Mouse (Mus musculus): ENCODE measurements around the gene Prex1.

Prex1 gene

GRCm38 (mm10) chr2:166661498-166661897 lies 52.1 kb downstream of the Prex1 start:
- ChIA-PET POLR2A (interaction anchor here in 1 of 4 experiments (0.5 to 0.7 kb wide), 2 partner anchors 42 to 1516 kb away, joined by 3 to 5 read pairs; no protein-coding TSS in a partner anchor), CTCF (no interaction called here)

DNA sequence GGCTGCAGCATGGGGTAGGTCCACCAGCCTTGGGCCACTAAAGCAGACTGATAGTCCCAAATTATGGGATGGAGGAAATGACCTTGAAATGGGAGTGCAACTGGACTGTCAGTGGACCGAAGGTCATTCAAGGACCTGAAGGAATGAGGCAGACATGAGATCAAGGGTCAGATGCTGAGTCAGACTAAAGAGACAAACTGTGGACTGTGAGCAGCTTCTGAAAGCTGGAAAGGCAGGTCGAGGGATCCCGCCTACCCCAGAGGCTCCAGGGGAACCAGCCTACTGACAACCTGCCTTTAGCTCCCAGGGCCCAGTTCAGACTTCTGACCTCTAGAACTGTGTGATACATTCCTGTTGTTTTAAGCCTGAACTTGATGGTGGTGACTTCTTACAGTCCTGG lies 55.3 kb downstream of the Prex1 start:
- ChIA-PET POLR2A (no interaction called here), CTCF (interaction anchor here in 1 of 4 experiments (0.6 kb wide), 1 partner anchor 130 kb away, joined by 5 read pairs; no protein-coding TSS in a partner anchor)

DNA sequence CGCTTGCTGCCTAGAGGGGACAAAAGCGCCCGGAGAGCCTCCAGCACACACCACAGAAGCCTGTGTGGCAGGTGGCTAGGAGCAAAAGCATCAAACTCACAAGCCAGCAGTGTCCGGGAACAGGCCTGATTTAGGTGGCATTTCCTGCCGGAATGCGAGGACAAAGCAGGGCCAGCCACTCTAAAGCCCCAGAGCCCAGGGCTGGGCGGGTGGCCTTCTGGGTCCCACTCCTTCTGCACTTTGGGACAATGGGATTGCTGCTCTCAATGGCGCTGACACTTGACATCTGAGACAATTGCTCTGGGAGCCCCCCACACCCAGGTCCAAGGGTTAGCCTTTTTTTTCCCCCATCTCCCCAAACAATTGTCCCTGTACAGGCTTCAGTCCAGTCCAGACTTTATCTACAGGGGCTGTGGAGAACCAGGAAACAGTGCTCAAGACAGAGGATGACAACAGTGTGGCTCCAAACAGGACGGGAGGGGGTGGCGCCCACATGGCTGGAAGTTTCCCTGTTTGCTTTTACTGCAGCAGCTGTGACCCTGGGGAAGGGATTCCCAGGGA lies 56.1 kb downstream of the Prex1 start:
- POLR2A ChIA-PET: interaction anchor here in 2 of 4 experiments (0.6 to 1.5 kb wide), 3 partner anchors 10 to 55 kb away, joined by 3 to 4 read pairs (median 4); no protein-coding TSS in a partner anchor
- CTCF ChIA-PET: interaction anchor here in 3 of 4 experiments (0.5 to 1.2 kb wide), 5 partner anchors 12 to 783 kb away, joined by 3 to 5 read pairs (median 3); no protein-coding TSS in a partner anchor

GRCm38 (mm10) chr2:166656630-166657029 lies 57.0 kb downstream of the Prex1 start:
- ChIA-PET POLR2A (interaction anchor here in 3 of 4 experiments (0.6 to 2.3 kb wide), 10 partner anchors 11 to 596 kb away, joined by 3 to 6 read pairs (median 4); partner anchors contain the start of gene Prex1 (in 1 of the 3)), CTCF (interaction anchor here in 3 of 4 experiments (0.5 to 1.2 kb wide), 4 partner anchors 13 to 81 kb away, joined by 3 to 16 read pairs (median 8); no protein-coding TSS in a partner anchor)

GRCm38 (mm10) chr2:166655727-166656520 lies 57.7 kb downstream of the Prex1 start:
- POLR2A ChIA-PET: interaction anchor here in 3 of 4 experiments (0.7 to 2.3 kb wide), 11 partner anchors 12 to 597 kb away, joined by 3 to 6 read pairs (median 4); partner anchors contain the start of gene Prex1 (in 1 of the 3)
- CTCF ChIA-PET: interaction anchor here in 3 of 4 experiments (0.5 to 1.2 kb wide), 5 partner anchors 13 to 126 kb away, joined by 3 to 16 read pairs (median 4); no protein-coding TSS in a partner anchor

- ChIA-PET POLR2A (interaction anchor here in 2 of 4 experiments (0.6 to 2.3 kb wide), 3 partner anchors 19 to 166 kb away, joined by 3 to 6 read pairs (median 5); partner anchors contain the start of gene Prex1 (in 1 of the 2)), CTCF (no interaction called here)
These were observed 58.3 kb downstream of the Prex1 start for GRCm38 (mm10) chr2:166655308-166655707.

DNA sequence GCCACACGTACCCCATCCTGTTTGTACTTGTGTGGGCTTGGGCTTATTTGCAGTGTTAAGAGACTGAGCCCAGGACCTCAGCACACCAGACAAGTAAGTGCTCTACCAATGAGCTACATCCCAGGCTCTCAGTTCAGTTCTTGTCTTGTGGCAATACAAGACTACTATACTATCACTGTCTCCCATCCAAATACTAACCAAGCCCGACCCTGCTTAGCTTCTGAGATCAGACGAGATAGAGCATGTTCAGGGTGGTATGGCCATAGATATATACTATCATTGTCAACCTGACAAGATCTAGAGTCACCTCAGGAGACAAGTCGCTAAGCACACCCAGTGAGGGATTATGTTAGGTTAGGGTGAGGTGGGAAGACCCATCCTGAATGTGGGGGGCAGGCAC lies 58.8 kb downstream of the Prex1 start:
- ChIA-PET POLR2A (interaction anchor here in 1 of 4 experiments (0.6 to 2.3 kb wide), 4 partner anchors 15 to 166 kb away, joined by 3 to 6 read pairs (median 4); partner anchors contain the start of gene Prex1), CTCF (interaction anchor here in 2 of 4 experiments (0.6 to 0.7 kb wide), 2 partner anchors 25 to 38 kb away, joined by 3 read pairs; no protein-coding TSS in a partner anchor)

DNA sequence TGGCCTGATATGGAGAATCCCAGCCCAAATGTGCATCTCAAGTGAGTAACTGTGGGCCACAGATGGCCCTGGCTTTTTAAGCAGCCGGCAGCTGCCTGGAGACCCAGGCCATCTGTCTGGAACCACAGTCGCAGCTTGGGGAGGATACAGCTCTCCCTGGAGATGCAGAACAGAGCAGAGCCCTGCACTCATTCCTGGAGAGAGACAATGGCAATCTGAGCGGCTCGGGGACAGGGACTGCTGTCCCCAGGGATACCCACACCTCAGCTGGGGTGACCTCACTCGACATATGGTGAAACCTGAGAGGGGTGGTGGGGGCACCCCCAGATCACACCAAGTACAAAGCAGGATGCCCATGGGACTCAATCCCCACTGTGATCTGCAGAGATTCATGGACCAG lies 60.1 kb downstream of the Prex1 start:
- CTCF ChIA-PET: interaction anchor here in 1 of 4 experiments (0.6 kb wide), 1 partner anchor 476 kb away, joined by 3 read pairs; no protein-coding TSS in a partner anchor

DNA sequence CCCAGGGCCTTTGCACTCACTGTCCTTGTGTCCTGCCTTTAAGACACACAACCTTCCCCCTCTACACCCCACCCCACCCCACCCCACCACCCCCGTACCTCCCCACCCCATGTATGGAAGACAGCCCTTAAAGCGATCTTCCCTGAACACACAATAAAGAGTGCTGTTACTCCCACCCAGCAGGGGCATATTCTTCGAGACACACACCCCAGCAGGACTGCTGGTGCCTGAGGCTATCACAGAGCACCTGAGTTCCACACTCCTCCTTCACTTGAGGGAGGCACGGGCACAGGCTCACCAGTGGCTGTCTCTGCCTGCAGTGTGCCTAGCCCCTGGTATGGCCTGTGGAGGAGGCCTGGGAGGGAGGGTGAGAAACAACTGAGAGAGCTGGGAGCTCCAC lies 61.0 kb downstream of the Prex1 start:
- ChIA-PET CTCF (interaction anchor here in 1 of 4 experiments (0.6 kb wide), 1 partner anchor 477 kb away, joined by 3 read pairs; no protein-coding TSS in a partner anchor), POLR2A (interaction anchor here in 2 of 4 experiments (0.6 to 1.2 kb wide), 4 partner anchors 14 to 287 kb away, joined by 3 to 4 read pairs (median 3); no protein-coding TSS in a partner anchor)

More for the DNA sequence above, 60.1 kb downstream of the Prex1 start:
- POLR2A ChIA-PET: interaction anchor here in 2 of 4 experiments (1.2 kb wide), 2 partner anchors 15 to 93 kb away, joined by 3 read pairs; no protein-coding TSS in a partner anchor

- ChIA-PET CTCF (no interaction called here), POLR2A (interaction anchor here in 2 of 4 experiments (0.5 to 1.4 kb wide), 2 partner anchors 9 to 155 kb away, joined by 3 to 8 read pairs; no protein-coding TSS in a partner anchor)
These were observed 62.2 kb downstream of the Prex1 start for GRCm38 (mm10) chr2:166651317-166652030.

DNA sequence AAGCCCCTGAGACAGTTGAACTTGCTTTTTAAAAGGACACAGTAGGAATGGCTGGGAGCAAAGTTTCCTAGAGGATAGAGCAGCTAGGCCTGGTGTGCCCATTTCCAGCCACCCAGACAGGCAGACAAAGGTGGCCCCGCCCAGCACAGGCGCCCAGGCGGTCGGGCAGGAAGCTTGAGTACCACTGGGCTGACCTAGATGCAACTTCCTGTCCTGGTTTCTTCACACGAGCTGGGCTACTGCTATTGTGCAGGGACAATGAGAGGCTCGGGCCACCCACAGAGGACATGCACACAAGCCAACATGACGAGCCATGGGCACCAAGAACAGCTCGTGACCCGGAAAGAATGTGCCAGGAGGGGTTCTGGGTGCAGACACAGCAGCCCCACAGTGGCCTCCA lies 63.2 kb downstream of the Prex1 start:
- POLR2A ChIA-PET: interaction anchor here in 1 of 4 experiments (1.4 kb wide), 1 partner anchor 8 kb away, joined by 3 read pairs; no protein-coding TSS in a partner anchor
- CTCF ChIA-PET: interaction anchor here in 1 of 4 experiments (0.6 kb wide), 1 partner anchor 882 kb away, joined by 3 read pairs; no protein-coding TSS in a partner anchor

GRCm38 (mm10) chr2:166647242-166647641 lies 66.4 kb downstream of the Prex1 start:
- CTCF ChIA-PET: interaction anchor here in 1 of 4 experiments (1.0 kb wide), 1 partner anchor 133 kb away, joined by 3 read pairs; no protein-coding TSS in a partner anchor
- POLR2A ChIA-PET: interaction anchor here in 1 of 4 experiments (1.1 kb wide), 1 partner anchor 51 kb away, joined by 3 read pairs; no protein-coding TSS in a partner anchor

- CTCF ChIA-PET: interaction anchor here in 2 of 4 experiments (0.6 to 1.0 kb wide), 2 partner anchors 53 to 134 kb away, joined by 3 read pairs; no protein-coding TSS in a partner anchor
- POLR2A ChIA-PET: interaction anchor here in 2 of 4 experiments (0.7 to 1.1 kb wide), 3 partner anchors 52 to 290 kb away, joined by 3 to 6 read pairs (median 3); no protein-coding TSS in a partner anchor
These were observed 67.1 kb downstream of the Prex1 start for GRCm38 (mm10) chr2:166646434-166647088.

- ChIA-PET POLR2A (interaction anchor here in 2 of 4 experiments (0.7 to 1.8 kb wide), 2 partner anchors 69 to 142 kb away, joined by 4 to 6 read pairs; partner anchors contain the start of gene Prex1 (in 1 of the 2)), CTCF (no interaction called here)
These were observed 68.8 kb downstream of the Prex1 start for GRCm38 (mm10) chr2:166644816-166645215.

DNA sequence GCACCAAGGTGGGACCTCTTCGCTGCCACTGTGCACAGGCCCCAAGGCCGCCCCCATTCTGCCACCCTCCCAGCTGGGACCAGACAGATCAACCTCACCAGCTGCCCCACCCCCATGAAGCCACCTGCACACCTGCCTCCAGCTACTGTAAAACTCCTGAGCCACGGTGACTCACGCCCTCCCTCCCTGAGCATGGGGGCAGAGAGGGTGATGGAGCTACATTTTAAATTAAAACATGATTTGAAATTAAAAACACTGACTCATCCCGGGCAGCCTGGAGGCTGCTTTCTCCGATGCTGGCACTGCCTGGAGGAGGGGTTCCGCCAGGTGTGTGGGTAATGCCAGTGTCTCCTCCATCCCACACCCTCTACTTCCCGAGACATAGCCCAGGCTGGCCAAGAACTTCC lies 71.0 kb downstream of the Prex1 start:
- ChIA-PET CTCF (interaction anchor here in 1 of 4 experiments (0.6 kb wide), 1 partner anchor 159 kb away, joined by 3 read pairs; no protein-coding TSS in a partner anchor), POLR2A (interaction anchor here in 1 of 4 experiments (1.5 kb wide), 1 partner anchor 9 kb away, joined by 3 read pairs; no protein-coding TSS in a partner anchor)

- POLR2A ChIA-PET: interaction anchor here in 1 of 4 experiments (0.7 to 1.0 kb wide), 2 partner anchors 15 to 128 kb away, joined by 3 read pairs; no protein-coding TSS in a partner anchor
- CTCF ChIA-PET: no interaction called here
These were observed 73.9 kb downstream of the Prex1 start for GRCm38 (mm10) chr2:166639750-166640149.

All from embryonic stem cell, embryonic (primary cell).